Mouse (Mus musculus) left cerebral cortex, postnatal 10 days (tissue): ENCODE measurements around the gene Ptprd. TPM values are rescaled to one million over a fixed set of nuclear protein-coding genes. Genes with fewer than 3 reads are reported as not detected.
"Not testable (repeated sequence)": the region's sequence is repeated elsewhere in the genome, so short reads cannot be mapped to it uniquely, and the experiment has no call there.

Experiments
- DNase-seq, 2 experiments: peaks; one replicate each; pipeline ENCODE4 v3.0.0; 2021 to 2022; ENCODE audit warnings: low spot score in 2 of 2, mixed read lengths in 1 of 2; ENCODE audit errors: extremely low spot score in 1 of 2
- intact Hi-C: fragments of 180-260 bp; cut with DNase I; formaldehyde crosslinking; loops from one replicate; pipeline ENCODE4 v1.15.1; 2025
- total RNA-seq, 2 experiments: library from RNA; stranded (reverse); gene quantifications; 2 replicates each; pipeline ENCODE4 v1.2.3; 2021

Gene Ptprd
- total RNA-seq, 2 experiments from 2014 or later: 402 to 420 TPM

GRCm38 (mm10) chr4:76136625-76137024 is 2075.1 kb downstream of the Ptprd start:
- DNase-seq: no peak
- intact Hi-C loops: no loop called here

- intact Hi-C loops: no loop called here
These were observed 2119.9 kb downstream of the Ptprd start for GRCm38 (mm10) chr4:76091845-76092244.

DNA sequence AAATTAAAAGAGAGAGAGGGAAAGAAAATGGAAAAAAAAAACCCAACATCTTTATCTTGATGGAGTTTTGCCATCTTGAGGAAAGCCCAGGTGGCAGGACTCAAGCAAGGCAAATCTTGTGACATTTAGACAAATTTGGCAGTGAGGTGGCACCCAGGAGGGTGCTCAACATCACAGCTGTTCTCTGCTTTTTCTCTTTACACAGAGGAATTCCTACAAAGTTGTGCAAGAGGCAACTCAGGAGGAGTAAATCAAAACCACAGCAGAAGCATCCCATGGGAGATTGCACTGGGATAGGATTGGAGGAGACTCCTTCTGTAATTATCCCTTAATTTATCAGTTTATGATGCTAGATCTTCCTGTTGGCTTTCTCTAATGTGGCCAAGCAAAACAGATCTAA is 2121.9 kb downstream of the Ptprd start:
- DNase-seq: no peak
- intact Hi-C loops: no loop called here

More at GRCm38 (mm10) chr4:76091845-76092244, 2119.9 kb downstream of the Ptprd start:
- no peak for DNase-seq

GRCm38 (mm10) chr4:76076051-76076450 is 2135.7 kb downstream of the Ptprd start:
- no peak for DNase-seq
- intact Hi-C loops: no loop called here

- intact Hi-C loops: no loop called here
- no peak for DNase-seq
These were observed 2138.5 kb downstream of the Ptprd start for GRCm38 (mm10) chr4:76073286-76073685.

DNA sequence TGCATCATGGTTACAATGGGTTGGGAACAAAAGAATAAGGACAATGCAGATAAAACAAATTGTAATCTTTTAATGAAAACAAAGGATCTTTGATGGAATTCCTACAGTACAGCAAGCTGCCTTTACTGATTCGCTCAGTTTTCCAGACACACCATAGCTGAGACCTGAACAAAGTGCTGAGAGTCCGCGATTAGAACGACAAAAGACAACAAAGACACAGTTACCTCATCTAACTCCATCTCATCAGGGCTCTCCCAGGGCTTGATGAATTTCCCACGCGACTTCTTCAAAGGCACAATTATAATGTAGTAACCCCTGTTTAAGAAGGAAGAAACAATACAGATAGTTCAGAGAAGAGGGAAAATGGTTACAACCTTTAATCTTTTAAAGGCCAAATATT is 2140.0 kb downstream of the Ptprd start:
- no peak for DNase-seq
- intact Hi-C loops: no loop called here

DNA sequence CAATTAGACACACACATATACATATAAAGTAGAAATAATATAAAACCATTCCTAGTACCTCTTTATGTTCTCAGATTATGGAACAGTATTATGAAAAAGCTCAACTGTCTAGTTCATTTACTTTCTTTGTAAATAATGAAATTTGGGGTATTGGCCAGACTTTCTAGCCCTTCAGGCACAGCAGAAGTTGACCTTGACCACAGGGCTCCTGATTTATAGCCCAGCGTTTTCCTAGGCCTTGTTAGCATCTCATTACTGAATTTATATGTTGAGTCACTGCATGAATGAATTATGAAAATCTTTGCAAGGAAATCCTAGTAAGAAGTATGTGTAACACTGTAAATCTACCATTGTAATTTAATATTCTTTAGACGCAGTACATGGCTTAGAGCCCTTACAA is 2154.9 kb downstream of the Ptprd start:
- DNase-seq: no peak
- intact Hi-C loops: no loop called here

- DNase-seq: no peak
These were observed 2166.1 kb downstream of the Ptprd start for GRCm38 (mm10) chr4:76045650-76046049.

GRCm38 (mm10) chr4:76044802-76045201 is 2167.0 kb downstream of the Ptprd start:
- no peak for DNase-seq
- intact Hi-C loops: no loop called here

More at GRCm38 (mm10) chr4:76045650-76046049, 2166.1 kb downstream of the Ptprd start:
- intact Hi-C loops: no loop called here

GRCm38 (mm10) chr4:76037178-76037577 is 2174.6 kb downstream of the Ptprd start:
- intact Hi-C loops, DNase-seq: not testable (repeated sequence)

- DNase-seq: no peak
- intact Hi-C loops: no loop called here
These were observed 2186.0 kb downstream of the Ptprd start for GRCm38 (mm10) chr4:76025571-76026325.

DNA sequence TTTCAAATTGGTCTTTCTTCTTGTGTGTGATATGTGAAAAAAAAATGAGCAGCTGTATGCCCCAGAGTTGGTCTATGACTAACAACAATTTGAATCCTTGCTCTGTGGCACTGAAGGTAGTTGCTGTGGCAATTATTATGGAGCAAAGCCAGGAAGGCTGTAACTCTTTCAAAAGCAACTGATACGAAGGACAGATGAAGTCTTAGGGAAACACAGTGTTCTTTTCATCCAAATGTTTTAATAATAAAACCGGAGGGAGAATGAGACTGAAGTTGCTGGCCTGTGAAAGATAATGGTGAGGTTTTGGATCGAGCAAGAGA is 2187.3 kb downstream of the Ptprd start:
- DNase-seq: no peak
- intact Hi-C loops: no loop called here

- intact Hi-C loops: no loop called here
- no peak for DNase-seq
These were observed 2187.8 kb downstream of the Ptprd start for GRCm38 (mm10) chr4:76023756-76024501.

- DNase-seq: no peak
- intact Hi-C loops: no loop called here
These were observed 2190.1 kb downstream of the Ptprd start for GRCm38 (mm10) chr4:76021670-76022069.

GRCm38 (mm10) chr4:76015026-76015425 is 2196.7 kb downstream of the Ptprd start:
- intact Hi-C loops: no loop called here
- DNase-seq: no peak

GRCm38 (mm10) chr4:76014151-76014840 is 2197.5 kb downstream of the Ptprd start:
- no peak for DNase-seq
- intact Hi-C loops: no loop called here

- intact Hi-C loops: no loop called here
- DNase-seq: no peak
These were observed 2203.2 kb downstream of the Ptprd start for GRCm38 (mm10) chr4:76008580-76008979.

GRCm38 (mm10) chr4:76007219-76007618 is 2204.5 kb downstream of the Ptprd start:
- intact Hi-C loops: no loop called here
- no peak for DNase-seq

DNA sequence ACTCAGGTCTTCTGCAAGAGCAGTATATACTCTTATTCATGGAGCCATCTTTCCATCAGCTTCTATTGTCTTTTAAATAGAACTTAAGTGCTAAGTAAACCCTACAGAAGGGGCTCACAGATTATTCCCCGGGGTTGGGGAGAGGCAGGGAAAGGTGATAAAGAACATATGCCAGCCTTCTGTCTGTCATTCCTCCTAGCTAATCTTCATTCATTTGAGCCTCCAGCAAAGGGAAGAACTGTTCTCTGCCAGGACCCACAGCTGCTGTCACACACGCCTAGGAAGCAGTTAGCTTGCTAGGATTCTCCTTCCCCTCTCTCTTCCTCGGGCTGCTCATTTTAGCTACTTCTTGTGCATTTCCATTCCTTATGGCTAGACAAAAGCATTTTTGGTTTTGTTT is 2205.0 kb downstream of the Ptprd start:
- intact Hi-C loops: no loop called here

GRCm38 (mm10) chr4:76004161-76004560 is 2207.6 kb downstream of the Ptprd start:
- DNase-seq: no peak
- intact Hi-C loops: no loop called here

More for the DNA sequence above, 2205.0 kb downstream of the Ptprd start:
- peak in 1 of 2 experiments; percentile 13 for DNase-seq
